Mouse (Mus musculus) CD4-positive, CD25-positive, alpha-beta regulatory T cell, adult 2 months (primary cell): ENCODE measurements at regions not wholly inside any gene's neighbourhood (a gene's known extent, or its start where the extent isn't known, plus 50 kb on each side); places are given as distances from the start of the nearest gene placed in this dataset.

Source experiments
- DNase-seq: peaks from one replicate; pipeline ENCODE4 v3.0.0-alpha.2; 2012; ENCODE audit warnings: low read depth, low spot score

DNA sequence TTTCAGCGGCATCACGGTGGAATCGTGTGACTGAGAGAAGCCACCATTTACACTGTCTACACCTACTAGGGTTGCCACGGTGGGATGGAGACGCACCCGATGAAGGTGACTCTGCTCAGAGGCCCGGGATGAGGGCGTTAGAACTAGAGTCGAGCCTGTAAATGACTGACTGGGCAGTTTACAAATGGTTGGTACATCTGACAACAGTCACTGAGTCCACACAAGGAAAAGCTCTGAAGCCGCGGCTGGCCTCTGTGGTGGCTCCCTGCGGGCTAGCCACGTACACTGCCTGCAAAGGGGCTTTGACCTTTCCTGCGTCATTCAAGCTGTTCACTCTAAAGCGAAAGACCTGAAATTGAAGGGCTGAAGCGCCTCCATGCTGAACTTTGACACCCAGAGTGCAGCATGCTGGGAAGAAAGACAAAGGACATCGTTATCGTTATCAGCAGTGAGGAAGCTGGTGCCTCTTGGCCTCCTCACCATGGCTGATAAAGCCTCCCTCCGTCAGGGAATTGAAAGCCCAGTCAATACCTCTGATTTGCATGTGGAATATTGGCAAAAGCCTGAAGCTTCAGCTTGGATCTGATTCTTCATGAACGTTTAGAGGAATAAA lies 462.1 kb upstream of the Arglu1 start:
- DNase-seq, result no peak

- DNase-seq, result no peak
These were observed 454.0 kb upstream of the Arglu1 start for GRCm38 (mm10) chr8:9144362-9144761.

DNA sequence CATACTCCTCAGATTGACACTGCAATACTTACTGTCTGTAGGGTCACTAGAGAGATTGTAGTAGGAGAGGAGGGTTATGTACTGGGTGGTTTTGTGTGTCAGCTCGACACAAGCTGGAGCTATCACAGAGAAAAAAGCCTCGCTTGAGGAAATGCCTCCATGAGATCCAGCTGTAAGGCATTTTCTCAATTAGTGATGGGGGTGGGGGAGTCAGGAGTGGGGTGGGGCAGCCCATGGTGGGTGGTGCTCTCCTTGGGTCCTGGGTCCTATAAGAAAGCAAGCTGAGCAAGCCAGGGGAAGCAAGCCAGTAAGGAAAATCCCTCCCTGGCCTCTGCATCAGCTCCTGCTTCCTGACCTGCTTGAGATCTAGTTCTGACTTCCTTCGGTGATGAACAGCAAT lies 449.5 kb upstream of the Arglu1 start:
- no peak for DNase-seq

- DNase-seq, result no peak
These were observed 448.8 kb upstream of the Arglu1 start for GRCm38 (mm10) chr8:9139059-9139620.

GRCm38 (mm10) chr8:9133758-9134157 lies 443.4 kb upstream of the Arglu1 start:
- no peak for DNase-seq

DNA sequence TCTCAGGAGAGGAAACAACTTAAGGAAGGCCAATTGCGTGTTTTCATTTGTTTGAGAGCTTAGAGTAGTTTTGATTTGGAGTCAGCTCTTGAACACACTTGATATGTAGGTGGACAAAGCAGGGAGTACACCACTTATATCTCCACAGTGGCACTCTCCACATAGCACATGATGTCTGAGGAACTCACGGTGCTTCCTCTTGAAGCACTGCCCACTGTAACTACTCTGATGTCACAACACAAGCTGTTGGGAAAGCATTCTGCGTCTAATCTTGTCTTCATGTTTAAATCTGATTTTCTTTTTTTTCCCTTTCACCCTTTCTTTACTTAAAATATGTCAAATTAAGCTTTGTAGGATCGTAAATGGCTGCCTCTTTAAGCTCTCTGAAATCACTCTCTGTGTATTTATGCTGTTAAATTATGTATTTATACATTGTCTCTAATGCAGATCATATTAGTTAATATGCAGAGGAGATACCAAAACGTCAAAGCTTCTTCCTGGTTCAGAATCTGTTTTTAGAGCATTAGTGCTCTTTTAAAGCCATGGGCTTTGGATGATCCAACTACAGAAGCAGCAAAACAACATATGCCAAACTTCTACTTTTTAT lies 442.4 kb upstream of the Arglu1 start:
- no peak for DNase-seq

DNA sequence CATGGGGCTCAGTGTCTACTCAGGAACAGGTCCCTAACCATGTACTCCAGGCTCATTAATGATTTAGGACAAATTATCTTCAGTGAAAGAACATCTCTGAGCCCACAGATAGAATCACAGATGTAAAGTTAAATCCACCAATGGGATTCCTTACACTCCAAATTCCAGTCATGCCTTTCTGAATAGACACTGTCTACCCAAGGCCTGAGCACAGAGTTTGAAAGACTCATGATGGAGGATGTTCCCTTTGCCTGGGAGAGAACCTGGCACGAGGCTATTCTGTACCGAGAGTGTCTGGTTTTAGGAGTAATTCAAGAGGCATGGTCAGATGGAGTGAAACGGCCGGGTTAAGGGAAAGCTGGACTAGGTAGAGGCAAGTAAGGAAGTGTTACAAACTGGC lies 440.9 kb upstream of the Arglu1 start:
- DNase-seq, result no peak

DNA sequence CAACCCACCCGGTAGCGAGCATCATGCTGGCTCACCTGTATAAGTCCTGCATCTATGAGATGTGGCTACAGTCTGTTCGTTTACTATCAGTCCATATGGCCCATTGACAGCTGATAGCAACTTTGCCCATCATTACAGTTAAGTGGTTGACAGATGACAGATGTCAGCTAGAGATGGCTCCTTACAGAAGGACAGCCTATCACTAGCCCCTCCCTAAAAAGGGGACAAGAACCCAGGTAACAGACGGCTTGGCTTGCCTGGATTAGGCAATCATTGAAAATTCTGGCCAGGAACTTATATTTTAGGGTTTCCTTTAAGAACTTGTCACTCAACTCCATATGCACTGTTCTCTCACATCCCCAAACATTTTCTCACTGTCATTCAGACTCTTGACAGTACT lies 434.2 kb upstream of the Arglu1 start:
- no peak for DNase-seq

DNA sequence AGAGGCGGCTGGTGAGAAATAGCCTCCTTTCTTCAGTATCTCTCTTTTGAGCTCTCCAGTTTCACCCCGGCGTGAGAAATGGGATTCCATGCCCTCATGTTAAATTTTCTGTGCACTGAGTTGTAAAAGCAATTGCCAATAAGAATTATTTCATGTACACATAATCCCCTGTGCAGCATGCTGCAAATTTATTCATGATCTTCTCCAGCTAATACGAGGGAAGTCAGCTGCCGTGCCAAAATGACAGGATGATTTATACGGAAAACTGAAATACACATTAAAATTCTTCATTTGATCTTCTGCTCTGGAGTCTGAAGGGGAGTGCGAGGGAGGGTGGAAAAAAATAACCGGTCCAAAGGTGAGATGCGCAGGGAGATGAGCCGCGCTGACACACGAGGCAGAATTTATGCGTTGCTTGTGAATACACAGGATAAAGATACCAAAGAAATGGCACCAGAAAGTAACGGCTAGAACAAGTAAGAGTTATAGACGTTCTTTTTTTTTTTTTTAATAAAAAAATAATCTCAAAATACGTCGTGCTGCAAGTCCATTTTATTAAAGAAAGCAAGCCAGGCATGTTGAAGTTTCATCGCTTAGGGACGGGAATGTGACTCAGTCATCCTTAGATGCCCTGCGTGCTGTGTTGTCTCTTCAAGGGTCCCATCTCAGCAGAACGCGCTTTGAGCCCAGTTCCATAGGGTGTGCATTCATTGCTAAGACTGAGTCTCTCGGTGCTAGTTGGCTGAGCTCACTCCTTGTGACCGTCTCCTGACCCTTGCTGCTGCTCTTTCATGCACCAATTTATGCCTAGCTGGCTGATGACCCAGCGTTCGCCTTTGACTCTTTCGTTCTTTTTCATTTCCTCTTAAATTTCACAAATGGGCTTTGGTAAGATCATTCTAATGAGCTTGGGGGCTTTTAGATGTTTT lies 427.8 kb upstream of the Arglu1 start:
- no peak for DNase-seq

- DNase-seq, result no peak
These were observed 405.7 kb upstream of the Arglu1 start for GRCm38 (mm10) chr8:9095980-9096379.

DNA sequence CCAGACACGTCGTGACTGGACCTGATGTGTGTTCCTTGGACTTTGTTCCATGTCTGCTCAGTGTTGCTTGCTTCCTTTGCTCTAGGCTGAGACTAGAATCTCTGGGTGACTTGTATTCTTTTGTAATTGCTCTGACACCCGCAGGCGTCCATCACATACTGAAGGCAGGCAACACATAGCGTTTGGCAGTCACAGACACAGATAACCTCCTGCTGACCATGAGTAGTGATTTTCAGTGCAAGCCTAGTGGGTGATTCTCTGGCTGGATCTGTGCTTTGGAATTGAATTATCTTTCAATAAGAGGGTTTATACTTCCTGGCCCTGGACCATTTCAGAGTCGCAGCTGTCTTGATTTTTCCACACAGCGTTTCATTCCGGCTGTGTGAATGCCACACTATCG lies 403.7 kb upstream of the Arglu1 start:
- DNase-seq, result no peak

DNA sequence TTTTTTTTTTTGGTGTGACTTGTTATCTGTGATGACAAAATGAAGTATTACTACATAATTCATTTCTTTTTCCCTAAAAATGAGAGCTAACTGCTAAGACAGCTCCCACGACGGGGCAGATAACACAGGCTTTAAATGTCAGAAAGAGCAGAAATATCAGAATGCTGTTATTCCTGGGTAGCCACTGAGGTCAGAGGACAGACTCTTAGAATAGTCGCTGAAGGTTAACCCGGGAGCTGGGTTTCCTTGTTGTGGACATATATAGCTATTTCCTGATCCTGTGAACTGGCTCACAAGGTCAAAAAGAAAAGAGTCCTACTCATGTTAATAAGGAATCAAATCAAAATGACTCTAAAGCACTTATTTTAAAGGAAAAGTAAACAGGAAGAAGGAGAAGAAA lies 403.0 kb upstream of the Arglu1 start:
- DNase-seq, result no peak

- no peak for DNase-seq
These were observed 382.4 kb upstream of the Arglu1 start for GRCm38 (mm10) chr8:9072724-9073123.

DNA sequence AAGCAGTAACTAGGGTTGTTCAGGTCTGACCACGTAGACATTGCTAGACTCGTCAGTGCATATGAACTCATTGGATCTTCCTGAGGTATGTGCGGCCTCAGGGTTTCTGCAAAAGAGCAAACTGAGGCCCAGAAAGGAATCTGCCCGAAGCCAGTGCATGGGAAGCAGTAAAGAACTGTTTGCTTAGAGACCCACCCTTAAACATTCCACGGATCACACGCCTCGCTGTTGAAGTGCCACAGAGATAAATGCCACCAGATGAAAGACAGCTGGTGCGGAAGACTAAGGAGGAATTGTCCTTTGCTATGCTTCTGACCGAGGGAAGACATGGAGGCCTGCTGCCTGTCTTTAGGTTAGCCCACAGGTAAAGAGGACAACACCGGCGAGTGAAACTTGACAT lies 382.0 kb upstream of the Arglu1 start:
- DNase-seq, result no peak

GRCm38 (mm10) chr8:9070953-9071352 lies 380.6 kb upstream of the Arglu1 start:
- DNase-seq, result no peak

DNA sequence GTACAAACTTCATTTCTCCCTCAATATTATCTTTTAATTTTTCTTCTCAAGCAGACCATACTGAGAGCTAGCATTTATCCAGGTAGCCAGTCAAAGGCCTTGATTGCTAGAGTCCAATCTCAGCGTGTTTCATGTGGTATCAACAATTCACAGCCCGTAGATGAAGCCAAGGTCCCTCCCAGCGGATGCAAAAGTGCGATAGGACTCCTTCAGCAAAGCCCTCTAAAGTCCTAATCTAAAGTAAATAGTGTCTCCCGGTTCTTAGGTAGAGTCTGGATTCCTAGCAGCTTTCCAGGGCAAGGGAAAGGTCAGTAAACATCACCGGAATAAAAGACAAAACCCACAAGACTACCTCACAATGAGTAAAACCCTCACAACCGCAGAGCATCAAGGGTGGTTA lies 379.5 kb upstream of the Arglu1 start:
- no peak for DNase-seq

- DNase-seq, result no peak
These were observed 377.4 kb upstream of the Arglu1 start for GRCm38 (mm10) chr8:9067731-9068130.

DNA sequence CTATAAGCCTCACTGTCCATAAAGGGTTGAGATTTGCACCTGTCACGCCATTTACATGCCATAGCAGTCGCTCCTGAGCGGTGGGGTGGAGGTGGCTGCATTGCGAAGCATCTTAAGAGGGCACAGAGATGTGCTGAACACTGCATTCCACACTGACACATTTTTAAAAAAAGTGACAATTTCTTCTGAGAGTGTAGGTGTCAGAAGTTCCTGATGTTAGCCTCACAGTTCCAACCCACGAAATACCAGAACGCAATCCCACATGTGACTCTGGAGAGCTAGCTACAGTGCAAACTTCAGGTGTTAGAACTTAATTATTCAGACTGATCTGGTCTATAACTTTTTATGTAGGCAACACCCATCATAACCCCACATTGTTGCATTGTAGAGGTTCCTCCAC lies 369.8 kb upstream of the Arglu1 start:
- DNase-seq, result no peak

GRCm38 (mm10) chr8:9055416-9055819 lies 365.1 kb upstream of the Arglu1 start:
- no peak for DNase-seq

GRCm38 (mm10) chr8:9054801-9055200 lies 364.5 kb upstream of the Arglu1 start:
- DNase-seq, result no peak

GRCm38 (mm10) chr8:9051699-9052098 lies 361.4 kb upstream of the Arglu1 start:
- DNase-seq, result no peak

- DNase-seq, result no peak
These were observed 360.6 kb upstream of the Arglu1 start for GRCm38 (mm10) chr8:9050740-9051475.
